Mouse (Mus musculus): Measurements from ENCODE around the gene Aldh3b2. TPM values are rescaled to one million over a fixed set of nuclear protein-coding genes. Genes with fewer than 3 reads are reported as not detected.
A peak's percentile ranks its signal among the peaks of the same experiment; 100 is the strongest.

The Aldh3b2 gene
- polyA plus RNA-seq, 1 experiment = 0.20 TPM

GRCm38 (mm10) chr19:4005971-4006370, 33.8 kb downstream of the Aldh3b2 start:
- peaks cover 63% of the 10 kb centered on the region for H3K36me3 ChIP-seq (ENCODE audit: control insufficient read depth)
- TF ChIP-seq GATA1 (IDR thresholded peaks at IDR 0.05; ENCODE audit: low read length) (no peak), TAL1 (IDR thresholded peaks at IDR 0.05; ENCODE audit: low read length) (no peak)
- peaks cover 14% of the 10 kb centered on the region for H3K4me1 ChIP-seq (ENCODE audit: control insufficient read depth)
- no peaks in the 10 kb centered on the region for H3K9me3 ChIP-seq (ENCODE audit: control insufficient read depth, low read length)
- H3K4me3 ChIP-seq (replicated peaks) = no peak overlapping the region
- H3K27me3 ChIP-seq (ENCODE audit: control insufficient read depth) = no peaks in the 10 kb centered on the region

- TF ChIP-seq GATA1 (IDR thresholded peaks at IDR 0.05; ENCODE audit: low read length) (no peak), TAL1 (IDR thresholded peaks at IDR 0.05; ENCODE audit: low read length) (no peak)
- Histone ChIP-seq H3K4me3 (replicated peaks) (peak overlapping the region; percentile 78), H3K9me3 (ENCODE audit: control insufficient read depth, low read length) (no peaks in the 10 kb centered on the region), H3K36me3 (ENCODE audit: control insufficient read depth) (peaks cover 52% of the 10 kb centered on the region), H3K4me1 (ENCODE audit: control insufficient read depth) (peaks cover 47% of the 10 kb centered on the region), H3K27me3 (ENCODE audit: control insufficient read depth) (no peaks in the 10 kb centered on the region)
Measured at GRCm38 (mm10) chr19:4011086-4011485, 39.0 kb downstream of the Aldh3b2 start.

GRCm38 (mm10) chr19:4012432-4013022, 40.4 kb downstream of the Aldh3b2 start, which contains the start of gene Ndufv1:
Gene Ndufv1 (minus strand): TSS chr19:4012806.
- no peak for TF ChIP-seq GATA1 (IDR thresholded peaks at IDR 0.05; ENCODE audit: low read length)
- no peak for TF ChIP-seq TAL1 (IDR thresholded peaks at IDR 0.05; ENCODE audit: low read length)
- H3K36me3 ChIP-seq (ENCODE audit: control insufficient read depth) = peaks cover 38% of the 10 kb centered on the region
- peak within 1 kb of the TSS; percentile 78 for H3K4me3 ChIP-seq (replicated peaks)
- H3K4me1 ChIP-seq (ENCODE audit: control insufficient read depth) = peaks cover 53% of the 10 kb centered on the region
- H3K27me3 ChIP-seq (ENCODE audit: control insufficient read depth) = no peaks in the 10 kb centered on the region
- no peaks in the 10 kb centered on the region for H3K9me3 ChIP-seq (ENCODE audit: control insufficient read depth, low read length)

GRCm38 (mm10) chr19:4013066-4013465, 40.9 kb downstream of the Aldh3b2 start:
- Histone ChIP-seq H3K9me3 (ENCODE audit: control insufficient read depth, low read length) (no peaks in the 10 kb centered on the region), H3K36me3 (ENCODE audit: control insufficient read depth) (peaks cover 32% of the 10 kb centered on the region), H3K4me3 (replicated peaks) (peak overlapping the region; percentile 78), H3K4me1 (ENCODE audit: control insufficient read depth) (peaks cover 55% of the 10 kb centered on the region), H3K27me3 (ENCODE audit: control insufficient read depth) (no peaks in the 10 kb centered on the region)
- TF ChIP-seq GATA1 (IDR thresholded peaks at IDR 0.05; ENCODE audit: low read length) = no peak
- TF ChIP-seq TAL1 (IDR thresholded peaks at IDR 0.05; ENCODE audit: low read length) = no peak

- TF ChIP-seq TAL1 (IDR thresholded peaks at IDR 0.05; ENCODE audit: low read length) (no peak), GATA1 (IDR thresholded peaks at IDR 0.05; ENCODE audit: low read length) (no peak)
- H3K36me3 ChIP-seq (ENCODE audit: control insufficient read depth) = peaks cover 15% of the 10 kb centered on the region
- no peaks in the 10 kb centered on the region for H3K9me3 ChIP-seq (ENCODE audit: control insufficient read depth, low read length)
- peaks cover 69% of the 10 kb centered on the region for H3K4me1 ChIP-seq (ENCODE audit: control insufficient read depth)
- no peak overlapping the region for H3K4me3 ChIP-seq (replicated peaks)
- no peaks in the 10 kb centered on the region for H3K27me3 ChIP-seq (ENCODE audit: control insufficient read depth)
Measured at GRCm38 (mm10) chr19:4014802-4015201, 42.7 kb downstream of the Aldh3b2 start.

- Histone ChIP-seq H3K27me3 (ENCODE audit: control insufficient read depth) (no peaks in the 10 kb centered on the region), H3K9me3 (ENCODE audit: control insufficient read depth, low read length) (no peaks in the 10 kb centered on the region), H3K36me3 (ENCODE audit: control insufficient read depth) (peaks cover 7% of the 10 kb centered on the region), H3K4me3 (replicated peaks) (no peak overlapping the region), H3K4me1 (ENCODE audit: control insufficient read depth) (peaks cover 72% of the 10 kb centered on the region)
- no peak for TF ChIP-seq TAL1 (IDR thresholded peaks at IDR 0.05; ENCODE audit: low read length)
- TF ChIP-seq GATA1 (IDR thresholded peaks at IDR 0.05; ENCODE audit: low read length) = no peak
Measured at GRCm38 (mm10) chr19:4015635-4016034, 43.5 kb downstream of the Aldh3b2 start.

GRCm38 (mm10) chr19:4017921-4018587, 45.9 kb downstream of the Aldh3b2 start:
- Histone ChIP-seq H3K4me3 (replicated peaks) (no peak overlapping the region), H3K4me1 (ENCODE audit: control insufficient read depth) (peaks cover 55% of the 10 kb centered on the region), H3K36me3 (ENCODE audit: control insufficient read depth) (no peaks in the 10 kb centered on the region), H3K27me3 (ENCODE audit: control insufficient read depth) (no peaks in the 10 kb centered on the region), H3K9me3 (ENCODE audit: control insufficient read depth, low read length) (no peaks in the 10 kb centered on the region)
- TF ChIP-seq GATA1 (IDR thresholded peaks at IDR 0.05; ENCODE audit: low read length) = no peak
- TF ChIP-seq TAL1 (IDR thresholded peaks at IDR 0.05; ENCODE audit: low read length) = no peak; the same call in 2 of the 3 replicates

- TF ChIP-seq TAL1 (IDR thresholded peaks at IDR 0.05; ENCODE audit: low read length) (no peak), GATA1 (IDR thresholded peaks at IDR 0.05; ENCODE audit: low read length) (no peak)
- Histone ChIP-seq H3K4me1 (ENCODE audit: control insufficient read depth) (peaks cover 46% of the 10 kb centered on the region), H3K36me3 (ENCODE audit: control insufficient read depth) (no peaks in the 10 kb centered on the region), H3K27me3 (ENCODE audit: control insufficient read depth) (no peaks in the 10 kb centered on the region), H3K9me3 (ENCODE audit: control insufficient read depth, low read length) (no peaks in the 10 kb centered on the region), H3K4me3 (replicated peaks) (no peak overlapping the region)
Measured at GRCm38 (mm10) chr19:4018743-4019583, 46.8 kb downstream of the Aldh3b2 start.

GRCm38 (mm10) chr19:4023185-4023584, 51.1 kb downstream of the Aldh3b2 start:
- Histone ChIP-seq H3K9me3 (ENCODE audit: control insufficient read depth, low read length) (peaks cover 13% of the 10 kb centered on the region), H3K36me3 (ENCODE audit: control insufficient read depth) (no peaks in the 10 kb centered on the region), H3K4me1 (ENCODE audit: control insufficient read depth) (peaks cover 17% of the 10 kb centered on the region), H3K4me3 (replicated peaks) (no peak overlapping the region), H3K27me3 (ENCODE audit: control insufficient read depth) (peaks cover 3% of the 10 kb centered on the region; the same call in 1 of the 2 replicates)
- no peak for TF ChIP-seq GATA1 (IDR thresholded peaks at IDR 0.05; ENCODE audit: low read length)
